Comparison of ENCODE assay signal across 27 mouse cellular contexts in the genomic region with DNA sequence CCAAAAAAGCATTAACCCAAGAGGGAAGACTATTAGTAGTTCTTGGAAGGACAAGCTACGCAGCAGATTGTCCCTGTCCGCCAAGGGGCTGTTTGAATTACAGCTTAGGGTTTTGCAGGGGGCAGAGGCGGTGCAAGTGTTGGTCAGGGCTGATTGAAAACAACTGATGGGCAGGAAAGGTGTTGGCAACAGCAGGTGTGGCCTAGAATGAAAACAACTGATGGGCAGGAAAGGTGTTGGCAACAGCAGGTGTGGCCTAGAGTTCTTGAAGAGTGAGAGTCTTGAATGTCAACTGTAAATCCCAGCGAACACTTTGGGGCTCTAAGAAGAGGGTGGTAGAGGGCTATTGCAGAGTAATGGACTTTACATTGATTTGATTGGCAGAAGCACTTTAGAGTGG.
DNase-seq lines count a peak whose midpoint lies in the region; ATAC-seq and TF ChIP-seq lines count a peak whose summit lies in the region.
"Had no signal": no experiment of that assay in that cellular context is flagged by ENCODE, and none has a peak within 500 bp of the region (broad histone marks: within the 10 kb centered on the region; RNA-seq: fewer than 3 reads in every experiment).

No protein-coding gene starts in this region.

- no peak overlapping the region for H3K4me2 ChIP-seq in liver, embryonic 12.5 days
- H3K4me2 ChIP-seq: embryonic facial prominence, embryonic 13.5 days; heart, embryonic 13.5 days; hindbrain, embryonic 14.5 days; limb, embryonic 15.5 days; midbrain, embryonic 11.5 days had no signal

- no peaks in the 10 kb centered on the region for H3K9me3 ChIP-seq in liver, embryonic 12.5 days (replicated peaks)
- H3K9me3 ChIP-seq: embryonic facial prominence, embryonic 13.5 days; forebrain, embryonic 10.5 days; heart, embryonic 13.5 days; limb, embryonic 15.5 days had no signal

- H3K4me3 ChIP-seq in liver, adult 2 months (ENCODE audit: insufficient read depth, low read depth, low read length), result no peak overlapping the region
- no peak overlapping the region for H3K4me3 ChIP-seq in liver, embryonic 12.5 days
- H3K4me3 ChIP-seq in brown adipose tissue, adult 24 weeks (ENCODE audit: insufficient read depth, low read depth, low read length), result no peak overlapping the region
- H3K4me3 ChIP-seq: embryonic facial prominence, embryonic 13.5 days; forebrain, embryonic 10.5 days; heart, embryonic 13.5 days; layer of hippocampus, adult 2 months; limb, embryonic 15.5 days; myocyte had no signal

- no peak overlapping the region for H3K9ac ChIP-seq in liver, adult 2 months (ENCODE audit: low read depth, low read length)
- H3K9ac ChIP-seq in liver, embryonic 12.5 days, result no peak overlapping the region
- H3K9ac ChIP-seq: embryonic facial prominence, embryonic 13.5 days; heart, embryonic 13.5 days; hindbrain, embryonic 14.5 days; limb, embryonic 15.5 days had no signal

- peaks cover 29% of the 10 kb centered on the region; the same call in 1 of the 2 replicates for H3K79me2 ChIP-seq in liver, adult 2 months (ENCODE audit: control insufficient read depth, insufficient read depth, low read length)

- TF ChIP-seq POLR2A in liver, adult 2 months (IDR thresholded peaks at IDR 0.05; ENCODE audit: extremely low read depth, insufficient read depth, low read length), result no peak

- H3K36me3 ChIP-seq in liver, adult 2 months (ENCODE audit: control insufficient read depth, insufficient read depth, low read length), result peaks cover 3% of the 10 kb centered on the region; the same call in 1 of the 2 replicates
- no peaks in the 10 kb centered on the region for H3K36me3 ChIP-seq in liver, embryonic 12.5 days
- H3K36me3 ChIP-seq: embryonic facial prominence, embryonic 13.5 days; forebrain, embryonic 10.5 days; heart, embryonic 13.5 days; limb, embryonic 15.5 days had no signal

- ATAC-seq in liver, embryonic 12.5 days, result no peak
- ATAC-seq: forebrain, embryonic 16.5 days had no signal

- H3K27me3 ChIP-seq in liver, adult 2 months (ENCODE audit: control insufficient read depth, insufficient read depth, low read length), result no peaks in the 10 kb centered on the region
- H3K27me3 ChIP-seq in liver, embryonic 12.5 days (replicated peaks), result no peaks in the 10 kb centered on the region
- H3K27me3 ChIP-seq: CH12.LX; embryonic facial prominence, embryonic 13.5 days; heart, embryonic 13.5 days; limb, embryonic 15.5 days had no signal

- no peak for DNase-seq in liver, adult 2 months (ENCODE audit: extremely low read depth, low read depth, low spot score)
- DNase-seq in spleen, postnatal 36 days (ENCODE audit: low spot score in 2 of 2), result peak; percentile 59 to 71
- DNase-seq in spleen, postnatal 14 days (ENCODE audit: low spot score in 2 of 2), result no peak
- peak; percentile 36 to 41 for DNase-seq in natural killer cell, adult 2 months (ENCODE audit: low spot score in 2 of 2)
- DNase-seq in left cerebral cortex, postnatal 4 days, result no peak
- no peak for DNase-seq in neural tube, embryonic 10.5 days (ENCODE audit: extremely low spot score, low spot score)
- DNase-seq: adrenal gland, adult 8-10 months; cerebellum, adult 11-12 months; cerebellum, postnatal 10 days; heart, postnatal 10 days; kidney, adult 11 months; kidney, postnatal 36 days; retina, postnatal 1 day; right cerebral cortex, postnatal 14 days; thymus, postnatal 14 days had no signal

- TF ChIP-seq CTCF in liver, adult 2 months (IDR thresholded peaks at IDR 0.05; ENCODE audit: low read depth, low read length), result no peak

- intact Hi-C loops in left cerebral cortex, postnatal 4 days (cut with DNase I), result no loop called here

- 90% methylated on average over 4 of the region's 4 CpGs for WGBS in liver, adult 2 months
- WGBS in liver, embryonic 12.5 days (ENCODE audit: insufficient replicate concordance), result 66% methylated on average over 4 of the region's 4 CpGs

- H3K27ac ChIP-seq in liver, adult 2 months (replicated peaks; ENCODE audit: insufficient read depth, low read depth, low read length), result peak overlapping the region; percentile 33
- H3K27ac ChIP-seq in liver, embryonic 12.5 days, result no peak overlapping the region
- 0 out of 2 replicates have a peak overlapping the region, but pooled peaks have one; percentile 20 for H3K27ac ChIP-seq in brown adipose tissue, adult 24 weeks (replicated peaks; ENCODE audit: low read depth, low read length)
- H3K27ac ChIP-seq: embryonic facial prominence, embryonic 13.5 days; forebrain, embryonic 10.5 days; heart, embryonic 13.5 days; hindbrain, embryonic 14.5 days; layer of hippocampus, adult 2 months; limb, embryonic 15.5 days had no signal

- peaks cover 12% of the 10 kb centered on the region for H3K4me1 ChIP-seq in liver, adult 2 months (ENCODE audit: control insufficient read depth, insufficient read depth, low read length)
- H3K4me1 ChIP-seq in liver, embryonic 12.5 days, result peaks cover 9% of the 10 kb centered on the region
- H3K4me1 ChIP-seq in brown adipose tissue, adult 24 weeks (ENCODE audit: control insufficient read depth, insufficient read depth, insufficient read length, low read length), result peaks cover 38% of the 10 kb centered on the region

Comparison
In these comparisons a context has a peak if more than half of its experiments do, and no peak if none do; other contexts are left out.
1. DNase-seq: peak in spleen, postnatal 36 days (2 of 2) and natural killer cell, adult 2 months (2 of 2); none in liver, adult 2 months (single experiment), spleen, postnatal 14 days (0 of 2), left cerebral cortex, postnatal 4 days (single experiment) and neural tube, embryonic 10.5 days (single experiment).